Mouse (Mus musculus): ENCODE measurements at regions not wholly inside any gene's neighbourhood (a gene's known extent, or its start where the extent isn't known, plus 50 kb on each side); places are given as distances from the start of the nearest gene placed in this dataset.

DNA sequence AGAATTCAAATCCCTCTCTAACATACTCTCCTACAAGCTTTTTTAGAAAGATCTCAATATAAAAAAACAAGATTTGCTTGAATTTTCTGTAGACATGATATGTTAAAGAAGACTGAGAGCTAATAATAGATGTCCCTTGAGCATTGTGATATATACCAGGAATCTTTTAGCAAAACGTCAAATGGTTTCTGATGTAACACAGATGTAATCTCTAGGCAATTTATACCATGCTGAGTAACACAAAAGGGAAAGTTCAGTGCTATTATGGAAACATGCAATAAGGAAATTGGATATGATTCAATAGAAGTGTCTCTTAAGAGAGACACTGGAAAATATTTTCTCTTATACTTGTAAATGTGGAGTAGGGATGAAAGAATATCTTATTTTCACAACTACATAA is 434.8 kb upstream of the Fsip2 start:
- TF ChIP-seq POLR2A (IDR thresholded peaks at IDR 0.05; ENCODE audit: borderline replicate concordance, insufficient read depth, low read length) (no peak), CTCF (IDR thresholded peaks at IDR 0.05; ENCODE audit: borderline replicate concordance, insufficient read depth, low read depth, low read length) (no peak)
- no peak overlapping the region for H3K27ac ChIP-seq (ENCODE audit: insufficient read depth, low read length)
- H3K4me1 ChIP-seq (ENCODE audit: control insufficient read depth, insufficient read depth, low read length): no peaks in the 10 kb centered on the region
- H3K27me3 ChIP-seq (ENCODE audit: control insufficient read depth, insufficient read depth, low read length): no peaks in the 10 kb centered on the region
- WGBS: 7% methylated on average over 1 of the region's 1 CpGs
- DNase-seq: no peak
- no peak overlapping the region for H3K4me3 ChIP-seq (replicated peaks; ENCODE audit: insufficient read depth, low read depth, low read length)

DNA sequence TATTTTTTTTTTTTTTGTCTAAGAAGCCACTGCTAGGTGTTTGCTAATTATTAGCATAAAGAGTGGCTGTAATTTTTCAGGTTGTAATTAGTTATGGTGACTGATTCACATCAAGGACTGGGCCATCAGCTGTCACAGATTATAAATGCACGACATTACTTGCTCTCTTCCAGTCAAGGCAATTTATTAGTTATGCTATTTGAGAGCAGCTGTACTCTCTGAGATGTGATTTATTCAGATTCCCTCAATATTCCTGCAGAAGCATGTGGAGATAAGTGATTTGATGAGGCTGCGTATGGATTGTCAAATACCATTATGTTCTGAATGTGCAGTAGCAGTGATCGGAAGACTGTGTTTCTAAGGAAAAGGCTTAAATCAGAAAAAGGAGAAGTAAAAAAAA is 428.3 kb upstream of the Fsip2 start:
- H3K27ac ChIP-seq (ENCODE audit: insufficient read depth, low read length): no peak overlapping the region
- no peak for DNase-seq
- no peak overlapping the region for H3K4me3 ChIP-seq (replicated peaks; ENCODE audit: insufficient read depth, low read depth, low read length)
- 75% methylated on average over 3 of the region's 3 CpGs for WGBS
- H3K27me3 ChIP-seq (ENCODE audit: control insufficient read depth, insufficient read depth, low read length): no peaks in the 10 kb centered on the region
- TF ChIP-seq POLR2A (IDR thresholded peaks at IDR 0.05; ENCODE audit: borderline replicate concordance, insufficient read depth, low read length) (no peak), CTCF (IDR thresholded peaks at IDR 0.05; ENCODE audit: borderline replicate concordance, insufficient read depth, low read depth, low read length) (no peak)
- no peaks in the 10 kb centered on the region for H3K4me1 ChIP-seq (ENCODE audit: control insufficient read depth, insufficient read depth, low read length)

DNA sequence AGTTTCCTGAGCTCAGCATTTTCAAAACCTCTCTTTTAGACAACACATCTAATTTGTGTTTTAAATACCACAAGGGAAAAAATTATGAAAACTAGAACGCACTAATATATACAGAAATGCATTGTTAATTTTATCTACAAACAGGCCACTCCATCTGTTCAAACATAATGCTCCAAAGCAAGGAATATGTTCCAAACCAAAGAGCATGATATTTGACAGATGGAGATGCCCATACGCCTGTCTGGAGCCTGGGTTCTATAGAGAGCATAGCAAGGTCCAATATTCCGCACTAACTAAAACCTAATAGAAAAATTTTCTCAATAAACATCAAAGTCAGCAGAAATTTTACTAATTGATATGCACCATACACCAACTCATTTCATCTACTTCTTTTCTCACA is 423.5 kb upstream of the Fsip2 start:
- Histone ChIP-seq H3K4me3 (replicated peaks; ENCODE audit: insufficient read depth, low read depth, low read length) (no peak overlapping the region), H3K27ac (ENCODE audit: insufficient read depth, low read length) (no peak overlapping the region), H3K4me1 (ENCODE audit: control insufficient read depth, insufficient read depth, low read length) (no peaks in the 10 kb centered on the region), H3K27me3 (ENCODE audit: control insufficient read depth, insufficient read depth, low read length) (no peaks in the 10 kb centered on the region)
- TF ChIP-seq CTCF (IDR thresholded peaks at IDR 0.05; ENCODE audit: borderline replicate concordance, insufficient read depth, low read depth, low read length): no peak
- no peak for TF ChIP-seq POLR2A (IDR thresholded peaks at IDR 0.05; ENCODE audit: borderline replicate concordance, insufficient read depth, low read length)
- peak in 1 of 2 experiments; percentile 52 for DNase-seq
- WGBS: 18% methylated on average over 3 of the region's 3 CpGs

DNA sequence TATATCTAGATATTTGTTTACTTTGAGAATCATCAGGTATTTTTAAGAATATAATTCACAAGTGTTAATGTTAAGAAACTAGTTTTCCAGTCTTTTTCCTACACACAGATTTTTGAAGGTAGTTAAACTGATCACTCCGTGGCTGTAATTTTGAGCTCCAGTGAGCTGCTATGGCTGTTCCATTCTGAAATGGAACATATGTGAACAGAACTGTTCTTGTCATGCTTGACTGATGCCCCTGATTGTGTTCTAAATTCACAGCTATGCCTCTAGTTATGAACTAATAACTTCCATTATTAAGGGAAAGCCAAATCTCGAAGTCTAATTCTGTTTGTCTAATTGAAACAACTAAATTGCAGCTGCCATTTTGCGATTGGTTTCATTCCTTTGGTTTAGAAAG is 404.5 kb upstream of the Fsip2 start:
- no peak for TF ChIP-seq POLR2A (IDR thresholded peaks at IDR 0.05; ENCODE audit: borderline replicate concordance, insufficient read depth, low read length)
- TF ChIP-seq CTCF (IDR thresholded peaks at IDR 0.05; ENCODE audit: borderline replicate concordance, insufficient read depth, low read depth, low read length): no peak
- no peaks in the 10 kb centered on the region for H3K4me1 ChIP-seq (ENCODE audit: control insufficient read depth, insufficient read depth, low read length)
- H3K27me3 ChIP-seq (ENCODE audit: control insufficient read depth, insufficient read depth, low read length): no peaks in the 10 kb centered on the region
- peak in 1 of 2 experiments; percentile 5 for DNase-seq
- no peak overlapping the region for H3K27ac ChIP-seq (ENCODE audit: insufficient read depth, low read length)
- H3K4me3 ChIP-seq (replicated peaks; ENCODE audit: insufficient read depth, low read depth, low read length): no peak overlapping the region
- 37% methylated on average over 3 of the region's 3 CpGs for WGBS

DNA sequence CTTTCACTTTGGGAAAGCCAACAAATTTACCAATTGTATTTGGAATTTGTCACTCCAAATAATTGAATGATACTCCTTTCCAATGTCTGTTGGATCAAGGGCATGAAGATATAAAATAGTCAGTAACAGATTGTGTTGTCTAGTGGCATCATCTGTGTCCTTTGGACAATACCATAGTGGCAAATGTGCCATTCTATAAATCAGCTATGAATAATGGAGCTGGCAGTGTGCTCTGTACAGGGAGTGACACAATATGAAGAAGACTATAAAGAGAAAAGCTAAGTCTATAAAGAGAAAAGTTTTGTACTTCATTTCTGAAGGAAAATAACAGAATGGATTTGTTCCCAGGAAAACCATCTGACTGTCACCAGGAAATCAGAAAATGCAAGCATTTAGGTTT is 402.8 kb upstream of the Fsip2 start:
- TF ChIP-seq CTCF (IDR thresholded peaks at IDR 0.05; ENCODE audit: borderline replicate concordance, insufficient read depth, low read depth, low read length): no peak

DNA sequence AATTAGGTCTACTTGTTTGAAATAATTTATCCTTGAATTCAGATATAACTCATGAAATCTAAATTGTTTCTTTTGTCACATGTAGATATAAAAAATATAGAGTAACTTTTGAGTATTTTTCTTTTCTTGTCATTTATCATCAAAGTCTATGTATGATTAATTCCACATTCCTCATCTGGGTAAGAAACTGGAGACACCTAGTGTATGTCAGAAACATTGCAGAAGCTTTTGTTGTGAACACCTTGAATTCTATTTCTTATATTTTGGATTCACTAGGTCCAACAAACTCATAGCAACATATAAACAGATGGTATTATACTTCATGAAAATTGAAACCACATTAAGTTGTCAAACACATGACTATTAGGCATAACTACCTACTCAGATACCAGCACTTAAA is 373.1 kb upstream of the Fsip2 start:
- no peak for DNase-seq
- Histone ChIP-seq H3K27me3 (ENCODE audit: control insufficient read depth, insufficient read depth, low read length) (no peaks in the 10 kb centered on the region), H3K4me1 (ENCODE audit: control insufficient read depth, insufficient read depth, low read length) (no peaks in the 10 kb centered on the region), H3K4me3 (replicated peaks; ENCODE audit: insufficient read depth, low read depth, low read length) (no peak overlapping the region), H3K27ac (ENCODE audit: insufficient read depth, low read length) (no peak overlapping the region)
- TF ChIP-seq CTCF (IDR thresholded peaks at IDR 0.05; ENCODE audit: borderline replicate concordance, insufficient read depth, low read depth, low read length) (0 out of 2 replicates have a peak, but pooled peaks have one; percentile 4), POLR2A (IDR thresholded peaks at IDR 0.05; ENCODE audit: borderline replicate concordance, insufficient read depth, low read length) (no peak)

More for the DNA sequence above, 402.8 kb upstream of the Fsip2 start:
- Histone ChIP-seq H3K4me3 (replicated peaks; ENCODE audit: insufficient read depth, low read depth, low read length) (no peak overlapping the region), H3K27me3 (ENCODE audit: control insufficient read depth, insufficient read depth, low read length) (no peaks in the 10 kb centered on the region), H3K4me1 (ENCODE audit: control insufficient read depth, insufficient read depth, low read length) (no peaks in the 10 kb centered on the region), H3K27ac (ENCODE audit: insufficient read depth, low read length) (no peak overlapping the region)
- DNase-seq: no peak

DNA sequence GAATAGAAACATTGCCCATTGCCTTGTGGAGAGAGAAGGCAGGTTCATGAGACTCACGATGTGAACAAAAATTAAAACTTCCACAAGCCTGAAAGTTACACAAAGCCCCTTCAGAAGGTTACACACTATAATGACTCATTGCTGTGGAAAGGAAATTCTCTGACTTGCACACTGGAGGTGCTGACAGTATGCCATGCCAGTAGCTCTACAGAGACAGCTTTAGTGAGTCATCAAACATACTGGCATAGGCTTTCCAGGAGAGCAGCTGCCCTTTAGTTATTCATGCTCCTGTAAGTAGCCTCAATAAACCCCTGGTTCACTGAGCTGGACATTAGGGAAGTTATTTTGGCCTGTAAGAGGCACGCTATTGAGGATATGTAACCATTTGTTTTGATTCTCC is 371.3 kb upstream of the Fsip2 start:
- TF ChIP-seq CTCF (IDR thresholded peaks at IDR 0.05; ENCODE audit: borderline replicate concordance, insufficient read depth, low read depth, low read length) (no peak), POLR2A (IDR thresholded peaks at IDR 0.05; ENCODE audit: borderline replicate concordance, insufficient read depth, low read length) (no peak)
- no peak overlapping the region for H3K4me3 ChIP-seq (replicated peaks; ENCODE audit: insufficient read depth, low read depth, low read length)
- H3K27ac ChIP-seq (ENCODE audit: insufficient read depth, low read length): no peak overlapping the region
- no peaks in the 10 kb centered on the region for H3K4me1 ChIP-seq (ENCODE audit: control insufficient read depth, insufficient read depth, low read length)
- peak in 1 of 2 experiments; percentile 8 for DNase-seq
- WGBS: 55% methylated on average over 2 of the region's 2 CpGs
- no peaks in the 10 kb centered on the region for H3K27me3 ChIP-seq (ENCODE audit: control insufficient read depth, insufficient read depth, low read length)

DNA sequence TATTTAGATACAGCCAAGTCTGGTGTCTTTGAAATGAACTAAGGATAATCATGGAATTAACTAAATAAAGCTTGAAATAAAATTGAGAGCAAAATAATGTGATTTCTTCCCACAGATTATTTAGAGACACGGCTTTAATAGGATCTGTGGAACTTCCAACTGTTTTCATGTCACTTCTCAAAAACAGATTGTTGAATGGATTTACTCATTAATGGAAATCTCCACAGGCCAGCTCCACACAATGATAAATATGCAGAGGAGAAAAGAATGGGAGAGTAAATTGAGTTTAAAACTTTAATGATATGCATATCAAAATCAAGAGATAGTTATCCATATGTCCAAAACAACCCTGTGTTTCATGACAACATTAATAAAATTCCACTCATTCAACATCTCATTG is 369.6 kb upstream of the Fsip2 start:
- Histone ChIP-seq H3K27ac (ENCODE audit: insufficient read depth, low read length) (no peak overlapping the region), H3K27me3 (ENCODE audit: control insufficient read depth, insufficient read depth, low read length) (no peaks in the 10 kb centered on the region), H3K4me3 (replicated peaks; ENCODE audit: insufficient read depth, low read depth, low read length) (no peak overlapping the region), H3K4me1 (ENCODE audit: control insufficient read depth, insufficient read depth, low read length) (no peaks in the 10 kb centered on the region)
- 66% methylated on average over 1 of the region's 1 CpGs for WGBS
- TF ChIP-seq CTCF (IDR thresholded peaks at IDR 0.05; ENCODE audit: borderline replicate concordance, insufficient read depth, low read depth, low read length) (no peak), POLR2A (IDR thresholded peaks at IDR 0.05; ENCODE audit: borderline replicate concordance, insufficient read depth, low read length) (no peak)
- DNase-seq: no peak
